Mouse (Mus musculus) intestine, embryonic 15.5 days (tissue): ENCODE results near the gene Hint3. TPM values are rescaled to one million over a fixed set of nuclear protein-coding genes. Genes with fewer than 3 reads are reported as not detected.
A peak's percentile ranks its signal among the peaks of the same experiment; 100 is the strongest.

Experiments used
- ATAC-seq: fragments of 200-750 bp; cut with Nextera tagmentation; 2 replicates; pipeline ENCODE4 v1.8.0; 2017; ENCODE audit warnings: moderate TSS enrichment, moderate library complexity
- H3K27ac ChIP-seq: fragments of 300-500 bp; sonication (generic); 2 replicates; pipeline ENCODE4 v1.5.1; 2015; ENCODE audit warnings: mild to moderate bottlenecking, inconsistent platforms
- H3K27me3 ChIP-seq: fragments of 300-500 bp; sonication (generic); replicated peaks from 2 replicates; pipeline ENCODE4 v1.6.1; 2015; ENCODE audit warnings: inconsistent platforms
- H3K36me3 ChIP-seq: fragments of 300-500 bp; sonication (generic); 2 replicates; pipeline ENCODE4 v1.6.1; 2015; ENCODE audit warnings: inconsistent platforms
- H3K4me1 ChIP-seq: fragments of 300-500 bp; sonication (generic); replicated peaks from 2 replicates; pipeline ENCODE4 v1.6.1; 2015; ENCODE audit warnings: inconsistent platforms
- H3K4me2 ChIP-seq: fragments of 300-500 bp; sonication (generic); replicated peaks from 2 replicates; pipeline ENCODE4 v1.6.1; 2015; ENCODE audit warnings: mild to moderate bottlenecking, inconsistent platforms
- H3K4me3 ChIP-seq: fragments of 300-500 bp; sonication (generic); replicated peaks from 2 replicates; pipeline ENCODE4 v1.5.1; 2015; ENCODE audit warnings: inconsistent platforms
- H3K9ac ChIP-seq: fragments of 300-500 bp; sonication (generic); 2 replicates; pipeline ENCODE4 v1.6.1; 2015; ENCODE audit warnings: inconsistent platforms
- H3K9me3 ChIP-seq: fragments of 300-500 bp; sonication (generic); 2 replicates; pipeline ENCODE4 v1.6.1; 2016; ENCODE audit warnings: inconsistent platforms
- WGBS: fragments of 180-500 bp; shearing (Covaris S2); methylation state at CpG from one replicate; pipeline ENCODE4 v1.1.7; 2015; 5-methylcytosine and 5-hydroxymethylcytosine counted together
- polyA plus RNA-seq: library from polyadenylated mRNA; unstranded; fragments of >200 nt; fragmentation: Nextera tagmentation; extraction: Ambion mirVana; gene quantifications from 2 replicates; pipeline ENCODE4 v1.2.1, GENCODE M21; 2015

The Hint3 gene
- polyA plus RNA-seq, 1 experiment from 2014 or later: 37.4 TPM

- Histone ChIP-seq H3K4me3 (no peak overlapping the region), H3K27me3 (no peaks in the 10 kb centered on the region), H3K4me1 (no peaks in the 10 kb centered on the region), H3K9ac (no peak overlapping the region), H3K36me3 (no peaks in the 10 kb centered on the region), H3K9me3 (no peaks in the 10 kb centered on the region), H3K27ac (no peak overlapping the region), H3K4me2 (no peak overlapping the region)
- ATAC-seq: no peak
- WGBS: 69% methylated on average over 5 of the region's 5 CpGs
Measured at GRCm38 (mm10) chr10:30624161-30625019, 5.0 kb downstream of the Hint3 start.

GRCm38 (mm10) chr10:30622928-30623327 is 6.5 kb downstream of the Hint3 start:
- H3K27ac ChIP-seq: no peak overlapping the region
- H3K27me3 ChIP-seq: no peaks in the 10 kb centered on the region
- no peaks in the 10 kb centered on the region for H3K36me3 ChIP-seq
- no peaks in the 10 kb centered on the region for H3K9me3 ChIP-seq
- H3K4me2 ChIP-seq: no peak overlapping the region
- no peak overlapping the region for H3K9ac ChIP-seq
- no peak overlapping the region for H3K4me3 ChIP-seq
- no peaks in the 10 kb centered on the region for H3K4me1 ChIP-seq
- ATAC-seq: no peak

- Histone ChIP-seq H3K9me3 (no peaks in the 10 kb centered on the region), H3K27me3 (no peaks in the 10 kb centered on the region), H3K9ac (no peak overlapping the region), H3K27ac (no peak overlapping the region), H3K36me3 (no peaks in the 10 kb centered on the region), H3K4me3 (peak overlapping the region; percentile 61), H3K4me1 (no peaks in the 10 kb centered on the region), H3K4me2 (peak overlapping the region; percentile 69)
- ATAC-seq: no peak
- WGBS: 43% methylated on average over 3 of the region's 3 CpGs
Measured at GRCm38 (mm10) chr10:30618918-30619210, 10.6 kb downstream of the Hint3 start.

GRCm38 (mm10) chr10:30618091-30618917 is 11.1 kb downstream of the Hint3 start:
- Histone ChIP-seq H3K27me3 (no peaks in the 10 kb centered on the region), H3K27ac (peak overlapping the region; percentile 96), H3K4me1 (no peaks in the 10 kb centered on the region), H3K4me3 (peak overlapping the region; percentile 61), H3K9ac (peak overlapping the region; percentile 69), H3K4me2 (peak overlapping the region; percentile 69), H3K9me3 (no peaks in the 10 kb centered on the region), H3K36me3 (no peaks in the 10 kb centered on the region)
- WGBS: under 1% methylated on average over 49 of the region's 49 CpGs
- ATAC-seq: peak; percentile 100

- H3K4me2 ChIP-seq: no peak overlapping the region
- no peaks in the 10 kb centered on the region for H3K27me3 ChIP-seq
- no peak for ATAC-seq
- 72% methylated on average over 4 of the region's 4 CpGs for WGBS
- H3K4me3 ChIP-seq: no peak overlapping the region
- no peaks in the 10 kb centered on the region for H3K9me3 ChIP-seq
- no peaks in the 10 kb centered on the region for H3K4me1 ChIP-seq
- H3K9ac ChIP-seq: no peak overlapping the region
- H3K27ac ChIP-seq: no peak overlapping the region
- no peaks in the 10 kb centered on the region for H3K36me3 ChIP-seq
Measured at GRCm38 (mm10) chr10:30613039-30613438, 16.4 kb downstream of the Hint3 start.

- no peak overlapping the region for H3K4me3 ChIP-seq
- no peaks in the 10 kb centered on the region for H3K27me3 ChIP-seq
- H3K4me1 ChIP-seq: no peaks in the 10 kb centered on the region
- H3K4me2 ChIP-seq: no peak overlapping the region
- no peaks in the 10 kb centered on the region for H3K9me3 ChIP-seq
- no peak overlapping the region for H3K27ac ChIP-seq
- no peak for ATAC-seq
- H3K9ac ChIP-seq: no peak overlapping the region
- H3K36me3 ChIP-seq: no peaks in the 10 kb centered on the region
Measured at GRCm38 (mm10) chr10:30609614-30610013, 19.8 kb downstream of the Hint3 start.

GRCm38 (mm10) chr10:30608109-30608508 is 21.3 kb downstream of the Hint3 start:
- H3K4me3 ChIP-seq: no peak overlapping the region
- no peak overlapping the region for H3K9ac ChIP-seq
- WGBS: 63% methylated on average over 2 of the region's 2 CpGs

GRCm38 (mm10) chr10:30600542-30600966 is 28.9 kb downstream of the Hint3 start, which contains the start of gene Trmt11:
TSS of gene Trmt11 (minus strand) at chr10:30600749.
- Histone ChIP-seq H3K9me3 (no peaks in the 10 kb centered on the region), H3K4me2 (peak within 1 kb of the TSS; percentile 64), H3K4me3 (peak within 1 kb of the TSS; percentile 80), H3K4me1 (peaks cover 7% of the 10 kb centered on the region), H3K36me3 (peaks cover 3% of the 10 kb centered on the region; the same call in 1 of the 2 replicates), H3K27me3 (no peaks in the 10 kb centered on the region), H3K9ac (peak within 1 kb of the TSS; percentile 85), H3K27ac (peak within 1 kb of the TSS; percentile 85)
- ATAC-seq: peak; percentile 97
- WGBS: under 1% methylated on average over 27 of the region's 28 CpGs

More at GRCm38 (mm10) chr10:30608109-30608508, 21.3 kb downstream of the Hint3 start:
- no peak for ATAC-seq
- H3K4me1 ChIP-seq: no peaks in the 10 kb centered on the region
- no peaks in the 10 kb centered on the region for H3K36me3 ChIP-seq
- no peaks in the 10 kb centered on the region for H3K27me3 ChIP-seq
- no peaks in the 10 kb centered on the region for H3K9me3 ChIP-seq
- no peak overlapping the region for H3K4me2 ChIP-seq
- no peak overlapping the region for H3K27ac ChIP-seq

- peaks cover 7% of the 10 kb centered on the region for H3K4me1 ChIP-seq
- H3K9ac ChIP-seq: peak overlapping the region; percentile 85
- no peaks in the 10 kb centered on the region for H3K9me3 ChIP-seq
- H3K4me3 ChIP-seq: peak overlapping the region; percentile 80
- H3K27me3 ChIP-seq: no peaks in the 10 kb centered on the region
- ATAC-seq: peak; percentile 92
- H3K27ac ChIP-seq: peak overlapping the region; percentile 85
- H3K4me2 ChIP-seq: peak overlapping the region; percentile 64
- WGBS: under 1% methylated on average over 27 of the region's 27 CpGs
- H3K36me3 ChIP-seq: peaks cover 5% of the 10 kb centered on the region; the same call in 1 of the 2 replicates
Measured at GRCm38 (mm10) chr10:30600094-30600534, 29.3 kb downstream of the Hint3 start.

- no peaks in the 10 kb centered on the region for H3K9me3 ChIP-seq
- 68% methylated on average over 5 of the region's 5 CpGs for WGBS
- no peak for ATAC-seq
Measured at GRCm38 (mm10) chr10:30587037-30587436, 42.4 kb downstream of the Hint3 start.

GRCm38 (mm10) chr10:30585691-30586090 is 43.7 kb downstream of the Hint3 start:
- ATAC-seq: no peak
- H3K4me3 ChIP-seq: no peak overlapping the region
- H3K27ac ChIP-seq: no peak overlapping the region
- peaks cover 2% of the 10 kb centered on the region; the same call in 1 of the 2 replicates for H3K36me3 ChIP-seq
- H3K9ac ChIP-seq: no peak overlapping the region
- no peak overlapping the region for H3K4me2 ChIP-seq
- H3K9me3 ChIP-seq: no peaks in the 10 kb centered on the region
- H3K4me1 ChIP-seq: no peaks in the 10 kb centered on the region
- no peaks in the 10 kb centered on the region for H3K27me3 ChIP-seq
- 97% methylated on average over 1 of the region's 1 CpGs for WGBS

More at GRCm38 (mm10) chr10:30587037-30587436, 42.4 kb downstream of the Hint3 start:
- Histone ChIP-seq H3K27ac (no peak overlapping the region), H3K36me3 (peaks cover 2% of the 10 kb centered on the region; the same call in 1 of the 2 replicates), H3K4me3 (no peak overlapping the region), H3K4me2 (no peak overlapping the region), H3K4me1 (no peaks in the 10 kb centered on the region), H3K9ac (no peak overlapping the region), H3K27me3 (no peaks in the 10 kb centered on the region)

GRCm38 (mm10) chr10:30577670-30578280 is 51.7 kb downstream of the Hint3 start:
- Histone ChIP-seq H3K4me1 (no peaks in the 10 kb centered on the region), H3K27ac (no peak overlapping the region), H3K36me3 (0 out of 2 replicates have a peak, but pooled peaks cover 2% of the 10 kb centered on the region), H3K4me2 (no peak overlapping the region), H3K4me3 (no peak overlapping the region), H3K9me3 (no peaks in the 10 kb centered on the region), H3K27me3 (no peaks in the 10 kb centered on the region), H3K9ac (no peak overlapping the region)
- WGBS: 91% methylated on average over 5 of the region's 5 CpGs
- ATAC-seq: no peak
